Mouse (Mus musculus) erythroblast, adult 5-6 weeks (primary cell): Measurements from ENCODE around the gene Mvb12b. TPM values are rescaled to one million over a fixed set of nuclear protein-coding genes. Genes with fewer than 3 reads are reported as not detected.

Source experiments
- ATAC-seq: replicated peaks from 2 replicates; pipeline ENCODE4 v1.8.0; 2016; ENCODE audit warnings: moderate number of reproducible peaks, mild to moderate bottlenecking, moderate TSS enrichment, inconsistent platforms; ENCODE audit not compliant: poor library complexity, low FRiP score, severe bottlenecking
- total RNA-seq, 2 experiments: library from RNA; stranded (forward) in 1 of 2; stranded (reverse) in 1 of 2; fragments of 150-400 nt in 1 of 2; fragments of 200-764, 138-1000 nt in 1 of 2; gene quantifications; 2 replicates each; pipeline versions ENCODE4 v1.2.3 to v1.2.4; 2015 to 2017; ENCODE audit warnings: low replicate concordance in 2 of 2

The Mvb12b gene
- total RNA-seq, 2 experiments from 2014 or later, result 17.1 to 23.8 TPM

GRCm38 (mm10) chr2:33754317-33754633 lies 133.5 kb downstream of the Mvb12b start:
- ATAC-seq, result no peak

DNA sequence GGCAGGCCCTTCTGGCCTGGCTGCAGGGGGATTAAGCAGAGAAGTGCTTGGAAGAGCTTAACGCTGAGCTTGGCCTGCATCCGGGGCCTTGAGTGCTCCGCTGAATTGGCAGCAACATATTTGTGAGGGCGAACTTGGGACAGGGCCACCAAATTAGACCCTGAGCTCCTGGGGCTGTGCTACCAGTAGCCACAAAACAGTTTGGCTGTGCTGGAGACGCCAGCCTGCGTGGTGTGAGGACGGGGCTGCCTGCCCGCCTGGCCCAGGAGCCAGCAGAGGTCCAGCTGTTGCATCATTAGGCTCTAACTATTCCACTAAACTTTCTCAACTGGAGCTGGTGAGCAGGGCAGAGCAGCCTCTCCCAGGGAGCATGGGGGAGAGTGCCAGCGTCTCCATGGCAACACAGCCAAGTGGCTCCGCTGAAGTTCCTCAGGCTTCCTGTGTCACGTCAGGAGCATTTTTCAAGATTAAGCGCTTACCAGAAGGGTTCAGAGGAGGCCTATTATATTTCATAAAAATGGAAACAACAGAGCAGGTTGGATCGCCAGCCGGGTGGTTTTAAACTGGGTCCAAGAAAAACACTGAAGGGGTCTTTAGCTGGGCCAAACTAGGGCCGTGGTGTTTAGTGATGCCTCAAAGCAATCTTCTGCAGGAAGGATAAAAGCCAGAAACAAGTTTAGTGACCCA lies 134.0 kb downstream of the Mvb12b start:
- no peak for ATAC-seq

- no peak for ATAC-seq
Observed at GRCm38 (mm10) chr2:33750611-33751010, 137.1 kb downstream of the Mvb12b start.

DNA sequence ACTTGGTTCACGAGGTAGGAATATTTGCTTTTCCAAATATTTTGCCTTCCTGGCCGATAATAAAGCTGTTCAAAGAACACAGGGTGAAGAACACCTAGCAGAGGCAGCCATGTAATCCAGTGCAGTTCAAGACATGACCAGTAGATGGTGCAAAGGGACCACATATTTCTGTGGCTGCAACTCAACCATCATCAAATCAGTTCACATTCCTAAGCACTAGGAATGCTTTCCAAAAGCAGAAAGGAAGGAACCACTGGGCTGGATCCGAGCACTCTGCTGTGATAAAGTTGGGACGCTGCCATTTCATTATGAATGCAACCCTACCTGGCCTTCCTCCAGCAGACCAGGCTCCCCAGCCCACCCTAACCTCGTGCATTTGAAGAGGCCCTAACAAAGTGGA lies 141.3 kb downstream of the Mvb12b start:
- peak; percentile 56; the same call in 1 of the 2 replicates for ATAC-seq

- no peak for ATAC-seq
Observed at GRCm38 (mm10) chr2:33745724-33746123, 142.0 kb downstream of the Mvb12b start.

DNA sequence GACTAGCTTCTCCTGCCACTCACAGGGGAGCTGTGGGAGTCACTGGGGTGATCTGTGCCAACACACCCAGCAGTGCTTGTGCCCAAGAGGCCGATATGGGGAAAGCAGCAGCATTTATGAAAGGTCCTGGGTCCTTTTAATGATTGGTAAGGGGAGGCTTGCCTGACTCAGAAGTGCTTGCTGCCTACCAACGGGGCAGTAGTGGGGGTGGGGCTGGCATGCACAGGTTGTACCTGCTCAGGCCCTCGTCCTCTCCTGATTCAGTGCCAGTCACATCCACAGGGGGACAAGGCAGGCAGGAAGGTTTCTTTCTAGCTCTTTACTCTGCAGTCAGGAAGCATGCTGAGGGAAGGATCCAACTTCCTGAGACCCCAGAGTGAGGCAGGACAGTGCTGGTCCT lies 150.6 kb downstream of the Mvb12b start:
- ATAC-seq, result no peak

DNA sequence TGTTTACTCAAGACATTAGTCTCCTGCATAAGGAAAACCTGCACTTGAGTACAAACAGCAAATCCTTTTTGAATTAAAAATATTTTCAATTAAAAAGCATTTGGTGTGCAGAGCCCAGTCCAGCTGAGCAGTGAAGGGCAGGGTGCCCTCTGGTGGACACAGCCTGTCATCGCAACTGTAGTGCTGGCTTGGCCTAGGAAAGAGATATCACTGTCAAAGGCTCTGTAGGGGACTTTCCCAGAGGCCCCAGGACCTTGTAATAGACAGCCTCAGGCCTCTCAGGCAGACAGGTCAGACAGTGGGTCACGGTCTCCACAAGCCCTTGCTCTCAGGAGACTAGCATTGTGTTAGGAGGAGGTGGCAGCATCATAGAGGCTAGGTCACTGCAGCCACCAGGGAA lies 151.0 kb downstream of the Mvb12b start:
- peak; percentile 66 for ATAC-seq

- ATAC-seq, result 0 out of 2 replicates have a peak, but pooled peaks have one; percentile 45
Observed at GRCm38 (mm10) chr2:33734781-33735485, 152.8 kb downstream of the Mvb12b start.

GRCm38 (mm10) chr2:33729701-33730100 lies 158.0 kb downstream of the Mvb12b start:
- no peak for ATAC-seq

DNA sequence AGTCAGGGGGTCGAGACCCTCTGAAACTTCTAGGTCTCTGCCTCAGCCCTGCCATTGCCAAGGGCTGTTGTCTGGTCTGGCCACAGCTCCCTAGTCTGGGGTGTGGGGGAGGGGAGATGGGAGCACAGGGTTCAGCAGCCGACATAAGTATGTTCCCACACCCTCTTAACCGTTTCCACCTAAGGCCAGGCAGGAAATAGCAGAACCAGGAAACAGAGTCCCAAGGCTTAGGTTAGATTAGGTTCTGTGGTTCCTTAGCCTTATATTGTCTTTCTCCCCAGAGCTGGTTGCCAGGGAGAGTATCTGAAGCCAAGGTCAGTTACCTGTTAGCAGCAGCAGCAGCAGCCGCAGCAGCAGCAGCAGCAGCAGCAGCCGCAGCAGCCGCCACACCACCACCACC lies 160.5 kb downstream of the Mvb12b start:
- no peak for ATAC-seq

DNA sequence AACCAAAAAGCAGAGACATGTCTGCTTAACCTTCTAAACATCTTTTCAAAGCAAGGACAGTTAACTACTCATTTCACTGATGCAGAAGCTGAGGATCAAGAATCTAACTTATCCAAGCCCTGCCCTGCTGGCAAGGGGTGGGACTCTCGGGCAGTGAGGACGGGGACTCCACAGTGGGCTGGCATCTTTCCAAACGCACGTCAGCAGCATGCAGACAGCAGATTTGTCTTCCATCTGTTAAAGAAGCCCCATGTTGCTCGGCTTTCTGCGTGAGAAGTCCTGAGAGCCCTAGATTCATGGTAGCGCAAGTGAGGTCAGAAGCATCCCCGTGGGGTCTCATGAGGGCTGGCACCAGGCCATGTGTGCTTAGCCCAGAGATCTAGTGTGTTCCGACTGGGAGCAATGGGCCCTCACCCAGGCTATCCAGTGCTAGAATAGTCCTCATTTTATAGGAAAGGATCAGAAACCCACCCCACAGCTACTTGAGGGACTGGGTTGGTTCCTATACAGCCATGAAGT lies 167.3 kb downstream of the Mvb12b start:
- no peak for ATAC-seq

DNA sequence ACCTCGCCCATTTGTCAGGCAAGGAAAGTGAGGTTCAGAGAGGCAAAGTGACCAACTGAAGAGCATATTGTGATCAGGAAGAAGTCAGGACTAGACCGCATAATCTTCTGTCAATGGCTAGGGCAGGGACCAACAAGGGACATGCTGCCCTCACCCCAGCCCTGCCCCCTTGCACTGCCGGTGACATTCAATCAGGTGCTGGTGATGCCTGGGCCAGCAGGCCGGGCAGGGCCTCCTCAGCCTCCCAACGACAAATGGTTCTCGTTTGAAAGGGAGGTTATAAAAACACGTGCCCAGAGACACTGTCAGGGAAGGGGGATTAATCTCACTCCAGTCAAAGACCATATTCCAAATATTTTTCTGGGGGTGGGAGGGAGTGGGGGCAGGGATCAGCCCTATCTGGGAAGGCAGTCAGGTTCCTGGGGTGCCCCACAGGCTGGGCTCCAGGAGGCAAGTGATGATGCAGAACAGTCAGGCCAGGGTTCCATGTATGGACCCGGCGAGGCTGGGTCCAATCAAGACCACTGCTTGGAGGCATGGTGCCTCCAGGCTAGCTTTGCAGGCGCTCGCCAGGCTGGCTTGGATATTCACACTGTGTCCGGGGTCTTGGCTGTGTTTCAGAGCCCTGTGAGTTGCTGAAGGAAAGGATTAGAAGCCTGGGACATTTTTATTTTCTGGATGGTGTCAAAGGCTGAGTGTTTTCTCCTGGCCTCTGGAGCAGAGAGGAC lies 168.2 kb downstream of the Mvb12b start:
- no peak for ATAC-seq

DNA sequence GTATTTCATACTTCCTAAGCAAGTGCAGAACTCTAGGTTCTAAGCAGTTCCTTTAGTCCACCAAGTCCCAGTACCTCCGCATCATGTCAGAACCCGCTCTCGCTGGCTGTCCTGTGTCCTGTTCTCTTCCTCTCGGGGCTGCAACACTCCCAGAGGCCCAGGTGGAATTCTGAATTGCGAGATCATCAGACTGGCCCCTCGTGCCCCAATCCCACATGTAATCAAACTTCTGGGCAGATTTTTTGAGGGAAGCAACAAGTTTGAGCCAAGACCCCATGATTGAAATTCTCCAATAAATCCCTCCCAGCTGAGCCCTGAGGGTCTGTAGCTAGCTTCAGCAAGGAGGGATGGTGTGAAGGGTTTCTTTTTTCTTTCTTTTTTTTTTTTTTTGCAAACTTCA lies 169.2 kb downstream of the Mvb12b start:
- ATAC-seq, result no peak

- no peak for ATAC-seq
Observed at GRCm38 (mm10) chr2:33717821-33718351, 169.9 kb downstream of the Mvb12b start.

GRCm38 (mm10) chr2:33717378-33717777 lies 170.4 kb downstream of the Mvb12b start:
- no peak for ATAC-seq

DNA sequence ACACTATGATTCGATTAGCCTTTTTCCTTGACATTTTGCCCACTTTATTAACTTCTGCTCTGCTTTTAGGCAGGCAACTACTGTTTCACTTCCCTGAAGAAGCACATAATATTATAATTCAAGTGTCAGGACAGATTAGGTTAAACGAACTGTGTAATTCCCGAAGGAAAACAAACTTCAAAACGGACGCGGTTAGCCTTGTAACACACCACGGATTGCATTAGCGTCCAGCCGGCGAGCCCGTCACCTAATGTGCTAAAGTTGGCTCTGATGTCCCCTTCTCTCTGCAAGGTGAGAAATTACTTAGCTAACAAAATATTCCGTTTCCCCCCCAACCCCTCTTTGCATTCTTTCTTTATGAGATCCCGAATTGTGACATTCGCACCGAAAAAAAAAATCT lies 170.9 kb downstream of the Mvb12b start:
- no peak for ATAC-seq

DNA sequence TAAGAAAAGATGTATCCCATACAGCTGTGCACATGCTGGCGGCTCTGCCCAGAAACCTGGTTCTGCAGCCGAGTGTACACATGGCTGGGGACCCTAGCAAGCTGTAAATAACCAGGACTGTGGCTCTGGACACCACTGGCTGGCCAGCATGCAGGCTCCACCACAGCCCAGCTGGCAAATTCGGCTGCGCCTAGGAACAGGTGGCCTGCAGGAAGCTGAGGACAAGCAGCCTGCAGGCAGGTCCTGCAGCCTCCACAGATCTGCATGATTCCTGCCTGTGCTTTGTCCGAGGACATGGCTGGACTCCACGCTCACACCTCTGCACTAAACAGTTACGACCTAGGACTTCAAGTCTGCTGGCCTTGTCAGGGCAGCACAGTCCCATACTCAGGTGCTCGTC lies 172.8 kb downstream of the Mvb12b start:
- ATAC-seq, result no peak

- no peak for ATAC-seq
Observed at GRCm38 (mm10) chr2:33713580-33714260, 174.0 kb downstream of the Mvb12b start.

DNA sequence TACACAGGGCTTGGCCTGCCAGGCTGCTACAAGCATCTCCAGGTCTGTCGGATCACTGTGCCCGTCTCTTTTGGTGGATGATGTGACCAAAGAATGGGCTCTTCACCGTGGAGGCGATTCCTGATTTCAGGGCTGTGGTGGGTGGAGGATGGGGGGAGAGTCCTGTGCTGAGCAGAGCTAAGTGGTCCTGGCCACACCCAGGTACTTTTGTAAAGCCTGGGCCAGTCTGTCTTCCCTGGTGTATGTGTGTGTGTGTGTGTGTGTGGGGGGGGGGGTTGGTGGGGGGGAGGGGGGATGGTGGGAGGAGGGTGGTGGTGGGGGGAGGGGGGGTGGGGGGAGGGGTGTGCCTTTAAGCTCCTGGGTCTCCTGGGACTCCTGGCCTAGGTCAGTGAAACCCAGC lies 174.9 kb downstream of the Mvb12b start:
- ATAC-seq, result no peak

DNA sequence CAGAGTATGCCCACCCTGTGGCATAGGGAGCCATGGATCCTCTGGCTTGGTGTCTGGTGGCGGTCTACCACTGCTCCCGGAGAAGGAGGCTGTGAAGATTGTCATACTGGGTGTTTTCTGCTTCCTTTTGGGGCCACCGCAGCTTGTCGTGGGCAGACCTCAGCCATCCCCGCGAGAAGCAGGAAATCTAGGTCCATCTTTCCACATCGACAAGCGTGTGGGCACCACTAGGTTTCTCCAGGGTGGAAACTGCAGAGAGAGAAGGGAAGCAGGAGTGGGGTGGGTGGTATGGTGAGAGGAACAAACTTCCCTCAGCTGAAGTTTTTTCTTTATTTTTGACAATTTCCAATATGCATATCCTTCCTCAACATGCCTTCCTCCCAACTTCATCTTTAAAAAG lies 178.9 kb downstream of the Mvb12b start:
- no peak for ATAC-seq
